Mouse (Mus musculus) CH12.LX (cell line): Measurements from ENCODE around the gene Lamp1. TPM values are rescaled to one million over a fixed set of nuclear protein-coding genes. Genes with fewer than 3 reads are reported as not detected.

ENCODE experiments used
- DNase-seq: peaks from one replicate; pipeline ENCODE4 v3.0.0-alpha.2; 2013; ENCODE audit errors: extremely low read depth
- H3K27ac ChIP-seq: 2 replicates; pipeline ENCODE4 v1.5.1; 2012; ENCODE audit warnings: low read depth, mild to moderate bottlenecking, control low read depth, moderate library complexity; ENCODE audit not compliant: insufficient read depth
- H3K27me3 ChIP-seq: replicated peaks from 2 replicates; pipeline ENCODE3; 2012; ENCODE audit warnings: inconsistent platforms
- H3K36me3 ChIP-seq, 2 experiments: replicated peaks in 1 of 2; 2 replicates each; pipeline versions ENCODE3 to v1.6.1; 2012; ENCODE audit warnings: inconsistent platforms in 1 of 2, low read length in 1 of 2, mild to moderate bottlenecking in 1 of 2, mixed read lengths in 1 of 2, moderate library complexity in 1 of 2; ENCODE audit not compliant: control insufficient read depth in 1 of 2, insufficient read depth in 1 of 2
- H3K4me1 ChIP-seq, 2 experiments: 2 replicates each; pipeline ENCODE4 v1.6.1; 2012; ENCODE audit warnings: inconsistent platforms in 1 of 2, moderate library complexity in 1 of 2; ENCODE audit not compliant: insufficient read depth in 2 of 2, control insufficient read depth in 1 of 2
- H3K4me2 ChIP-seq: 2 replicates; pipeline ENCODE4 v1.6.1; 2012; ENCODE audit warnings: low read depth, mild to moderate bottlenecking, control low read depth; ENCODE audit not compliant: poor library complexity, insufficient read depth, severe bottlenecking
- H3K4me3 ChIP-seq, 3 experiments: fragments of 150-350 bp in 1 of 3; sonication (generic) in 1 of 3; replicated peaks in 1 of 3; 2 replicates each; pipeline versions ENCODE3 to v1.5.1; 2011 to 2012; ENCODE audit warnings: low read depth in 2 of 3, low read length in 2 of 3, mild to moderate bottlenecking in 2 of 3, moderate library complexity in 2 of 3, control low read depth in 1 of 3, improper control_type of control experiment in 1 of 3, inconsistent platforms in 1 of 3, mixed read lengths in 1 of 3; ENCODE audit not compliant: poor library complexity in 1 of 3
- H3K79me2 ChIP-seq: replicated peaks from 2 replicates; pipeline ENCODE4 v1.6.1; 2012; ENCODE audit warnings: mild to moderate bottlenecking, moderate library complexity; ENCODE audit not compliant: control insufficient read depth, poor library complexity, insufficient read depth, severe bottlenecking; ENCODE audit errors: extremely low read depth
- H3K9ac ChIP-seq: 2 replicates; pipeline ENCODE4 v1.6.1; 2012; ENCODE audit warnings: low read depth, mild to moderate bottlenecking, control low read depth, moderate library complexity; ENCODE audit not compliant: insufficient read depth
- H3K9me3 ChIP-seq: replicated peaks from 2 replicates; pipeline ENCODE3; 2012; ENCODE audit warnings: low read length, inconsistent platforms, mixed read lengths
- BHLHE40 ChIP-seq: IDR thresholded peaks from 2 replicates; pipeline ENCODE4 v1.6.1; 2011; ENCODE audit warnings: mild to moderate bottlenecking, low read depth, low read length, improper control_type of control experiment
- CHD2 ChIP-seq: IDR thresholded peaks from 2 replicates; pipeline ENCODE4 v1.6.1; 2011; ENCODE audit warnings: low read length, improper control_type of control experiment
- CTCF ChIP-seq, 2 experiments: IDR thresholded peaks in 1 of 2; conservative IDR thresholded peaks in 1 of 2; 2 replicates each; pipeline ENCODE4 v1.5.1; 2011 to 2012; ENCODE audit warnings: low read depth in 2 of 2, low read length in 2 of 2, improper control_type of control experiment in 1 of 2, inconsistent platforms in 1 of 2, mild to moderate bottlenecking in 1 of 2, moderate library complexity in 1 of 2
- E2F4 ChIP-seq: IDR thresholded peaks from 2 replicates; pipeline ENCODE4 v1.6.1; 2011; ENCODE audit warnings: low read depth, low read length, improper control_type of control experiment; ENCODE audit not compliant: insufficient replicate concordance
- ELF1 ChIP-seq: IDR thresholded peaks from 2 replicates; pipeline ENCODE4 v1.6.1; 2014; ENCODE audit warnings: low read depth, mild to moderate bottlenecking, inconsistent platforms, low read length, improper control_type of control experiment
- EP300 ChIP-seq: IDR thresholded peaks from 2 replicates; pipeline ENCODE4 v1.6.1; 2011; ENCODE audit warnings: low read length, improper control_type of control experiment
- ETS1 ChIP-seq: conservative IDR thresholded peaks from 2 replicates; pipeline ENCODE4 v1.6.1; 2012; ENCODE audit warnings: low read depth, mild to moderate bottlenecking, inconsistent platforms, low read length, improper control_type of control experiment, moderate library complexity
- GABPA ChIP-seq: IDR thresholded peaks from 2 replicates; pipeline ENCODE4 v1.6.1; 2012; ENCODE audit warnings: low read depth, low read length, improper control_type of control experiment, inconsistent platforms; ENCODE audit not compliant: insufficient replicate concordance
- HCFC1 ChIP-seq: IDR thresholded peaks from 2 replicates; pipeline ENCODE4 v1.6.1; 2012; ENCODE audit warnings: low read depth, mild to moderate bottlenecking, inconsistent platforms, low read length, improper control_type of control experiment
- JUN ChIP-seq: IDR thresholded peaks from 2 replicates; pipeline ENCODE4 v1.6.1; 2011; ENCODE audit warnings: low read depth, mild to moderate bottlenecking, low read length, improper control_type of control experiment, moderate library complexity; ENCODE audit not compliant: insufficient read depth
- JUND ChIP-seq: conservative IDR thresholded peaks from 2 replicates; pipeline ENCODE4 v1.6.1; 2011; ENCODE audit warnings: low read depth, low read length, improper control_type of control experiment
- KAT2A ChIP-seq: IDR thresholded peaks from 2 replicates; pipeline ENCODE4 v1.6.1; 2012; ENCODE audit warnings: low read length, improper control_type of control experiment, inconsistent platforms; ENCODE audit not compliant: insufficient replicate concordance
- MAFK ChIP-seq: IDR thresholded peaks from 2 replicates; pipeline ENCODE4 v1.6.1; 2011; ENCODE audit warnings: low read length, improper control_type of control experiment; ENCODE audit not compliant: insufficient replicate concordance
- MAX ChIP-seq: IDR thresholded peaks from 2 replicates; pipeline ENCODE4 v1.6.1; 2011; ENCODE audit warnings: low read length, improper control_type of control experiment
- MAZ ChIP-seq: IDR thresholded peaks from 2 replicates; pipeline ENCODE4 v1.6.1; 2012; ENCODE audit warnings: low read depth, mild to moderate bottlenecking, inconsistent platforms, low read length, improper control_type of control experiment, moderate library complexity
- MXI1 ChIP-seq: IDR thresholded peaks from 2 replicates; pipeline ENCODE4 v1.6.1; 2011; ENCODE audit warnings: mild to moderate bottlenecking, low read depth, low read length, improper control_type of control experiment
- NELFE ChIP-seq: IDR thresholded peaks from 2 replicates; pipeline ENCODE4 v1.6.1; 2011; ENCODE audit warnings: low read depth, low read length, improper control_type of control experiment
- NRF1 ChIP-seq: IDR thresholded peaks from 2 replicates; pipeline ENCODE4 v1.6.1; 2014; ENCODE audit warnings: low read depth, mild to moderate bottlenecking, inconsistent platforms, low read length, improper control_type of control experiment, moderate library complexity
- SIN3A ChIP-seq: IDR thresholded peaks from 2 replicates; pipeline ENCODE4 v1.6.1; 2012; ENCODE audit warnings: low read length, improper control_type of control experiment, inconsistent platforms
- TCF12 ChIP-seq: IDR thresholded peaks from 2 replicates; pipeline ENCODE4 v1.6.1; 2014; ENCODE audit warnings: low read depth, mild to moderate bottlenecking, inconsistent platforms, low read length, improper control_type of control experiment
- UBTF ChIP-seq: IDR thresholded peaks from 2 replicates; pipeline ENCODE4 v1.6.1; 2012; ENCODE audit warnings: low read depth, mild to moderate bottlenecking, inconsistent platforms, low read length, improper control_type of control experiment, moderate library complexity
- USF2 ChIP-seq: conservative IDR thresholded peaks from 2 replicates; pipeline ENCODE4 v1.6.1; 2011; ENCODE audit warnings: low read depth, low read length, improper control_type of control experiment
- ZC3H11A ChIP-seq: IDR thresholded peaks from 2 replicates; pipeline ENCODE4 v1.6.1; 2012; ENCODE audit warnings: low read depth, mild to moderate bottlenecking, inconsistent platforms, low read length, improper control_type of control experiment
- ZKSCAN1 ChIP-seq: IDR thresholded peaks from 2 replicates; pipeline ENCODE4 v1.6.1; 2012; ENCODE audit warnings: low read depth, inconsistent platforms, low read length, improper control_type of control experiment, borderline replicate concordance
- dilution Hi-C: fragments of 300-500 bp; cut with MboI; formaldehyde crosslinking; loops from 2 replicates; pipeline ENCODE4 v1.14.3; 2020; ENCODE audit warnings: low sequenced_read_pairs; ENCODE audit not compliant: extremely low pct_unique_long_range_greater_than_20kb, extremely low pct_ligation_motif_present
- in situ Hi-C: fragments of 300-500 bp; cut with MboI; formaldehyde crosslinking; loops from 3 replicates; pipeline ENCODE4 v1.14.3; 2019; ENCODE audit warnings: low sequenced_read_pairs, low pct_ligation_motif_present, low pct_unique_long_range_greater_than_20kb, mixed read lengths
- polyA plus RNA-seq: library from polyadenylated mRNA; unstranded; fragments of >175 nt; gene quantifications from 2 replicates; pipeline ENCODE4 v1.2.1, GENCODE M21; 2012; ENCODE audit warnings: low read depth; ENCODE audit not compliant: insufficient read length
- total RNA-seq, 2 experiments: library from RNA; depleted of rRNA; stranded (reverse); fragments of 300-350 nt in 1 of 2; fragments of >200 nt in 1 of 2; gene quantifications; 2 replicates each; pipeline ENCODE4 v1.2.3; 2012 to 2014

The Lamp1 gene
- total and polyA plus RNA-seq, 3 experiments, result 56.7 to 69.4 (median 64.3) TPM

DNA sequence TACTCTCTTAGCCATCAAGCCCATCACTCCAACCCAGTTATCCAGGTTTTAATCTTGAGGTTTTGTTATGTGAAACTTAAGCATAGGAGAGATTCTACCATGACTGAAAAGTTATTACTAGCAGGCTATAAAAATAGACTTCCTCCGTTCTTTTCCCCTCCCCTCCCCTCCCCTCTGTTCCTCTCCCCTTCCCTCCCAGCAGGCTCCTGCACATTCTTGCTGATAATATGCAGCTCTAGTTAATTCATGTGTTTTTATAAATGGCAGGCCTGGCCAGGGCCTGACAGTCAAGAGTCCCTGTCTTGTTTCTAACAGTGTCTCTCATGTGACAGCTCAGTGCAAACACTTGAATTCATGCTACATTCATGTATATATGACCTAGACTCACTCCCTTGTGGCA, 11.5 kb downstream of the Lamp1 start:
- Histone ChIP-seq H3K36me3 (peaks cover 72 to 92% of the 10 kb centered on the region in 2 experiments), H3K27ac (no peak overlapping the region), H3K9me3 (no peaks in the 10 kb centered on the region), H3K27me3 (no peaks in the 10 kb centered on the region), H3K79me2 (no peaks in the 10 kb centered on the region), H3K4me1 (peaks cover 0 to 11% of the 10 kb centered on the region in 2 experiments; a peak in 2 of 4 replicates), H3K9ac (no peak overlapping the region), H3K4me2 (no peak overlapping the region), H3K4me3 (no peak overlapping the region)
- no peak for TF ChIP-seq E2F4
- no peak for TF ChIP-seq MAX
- TF ChIP-seq SIN3A, result no peak
- TF ChIP-seq ZC3H11A, result no peak
- TF ChIP-seq JUND, result no peak
- TF ChIP-seq GABPA, result no peak
- no peak for TF ChIP-seq ELF1
- dilution Hi-C loops (no loop called here), in situ Hi-C loops (no loop called here)
- DNase-seq, result no peak

DNA sequence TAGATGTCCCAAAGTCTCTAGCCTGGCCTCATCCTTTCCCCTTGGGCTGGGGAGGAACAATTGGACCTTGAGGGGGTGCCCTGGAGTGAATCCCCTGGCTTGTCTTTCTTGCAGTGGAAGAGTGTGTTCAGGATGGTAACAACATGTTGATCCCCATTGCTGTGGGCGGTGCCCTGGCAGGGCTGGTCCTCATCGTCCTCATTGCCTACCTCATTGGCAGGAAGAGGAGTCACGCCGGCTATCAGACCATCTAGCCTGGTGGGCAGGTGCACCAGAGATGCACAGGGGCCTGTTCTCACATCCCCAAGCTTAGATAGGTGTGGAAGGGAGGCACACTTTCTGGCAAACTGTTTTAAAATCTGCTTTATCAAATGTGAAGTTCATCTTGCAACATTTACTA, 15.3 kb downstream of the Lamp1 start:
- Histone ChIP-seq H3K9ac (no peak overlapping the region), H3K27me3 (no peaks in the 10 kb centered on the region), H3K9me3 (no peaks in the 10 kb centered on the region), H3K36me3 (peaks cover 63 to 75% of the 10 kb centered on the region in 2 experiments), H3K79me2 (no peaks in the 10 kb centered on the region), H3K4me1 (peaks cover 5 to 17% of the 10 kb centered on the region in 2 experiments), H3K27ac (no peak overlapping the region), H3K4me3 (no peak overlapping the region), H3K4me2 (no peak overlapping the region)
- DNase-seq, result no peak
- in situ Hi-C loops (no loop called here), dilution Hi-C loops (no loop called here)
- no peak for TF ChIP-seq CTCF (conservative IDR thresholded peaks at IDR 0.05 in 1 of 2, IDR thresholded peaks at IDR 0.05 in 1 of 2; ENCODE audit: low read depth in 2 of 2, low read length in 2 of 2)
- TF ChIP-seq NELFE, result no peak
- TF ChIP-seq E2F4, result no peak
- TF ChIP-seq UBTF, result no peak
- no peak for TF ChIP-seq USF2
- TF ChIP-seq HCFC1, result no peak
- no peak for TF ChIP-seq MAZ
- TF ChIP-seq MXI1, result no peak
- TF ChIP-seq EP300, result no peak
- no peak for TF ChIP-seq MAFK
- no peak for TF ChIP-seq ELF1

DNA sequence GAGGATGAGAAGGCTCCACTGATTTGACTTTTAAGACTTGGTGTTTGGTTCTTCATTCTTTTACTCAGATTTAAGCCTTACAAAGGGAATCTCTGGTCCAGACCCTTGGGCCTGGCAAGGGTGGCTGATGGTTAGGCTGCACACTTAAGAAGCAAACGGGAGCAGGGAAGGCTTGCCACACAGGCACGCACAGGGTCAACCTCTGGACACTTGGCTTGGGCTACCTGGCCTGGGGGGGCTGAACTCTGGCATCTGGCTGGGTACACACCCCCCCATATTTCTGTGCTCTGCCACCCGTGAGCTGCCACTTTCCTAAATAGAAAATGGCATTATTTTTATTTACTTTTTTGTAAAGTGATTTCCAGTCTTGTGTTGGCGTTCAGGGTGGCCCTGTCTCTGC, 15.8 kb downstream of the Lamp1 start:
- H3K79me2 ChIP-seq, result no peaks in the 10 kb centered on the region
- H3K36me3 ChIP-seq, result peaks cover 61 to 71% of the 10 kb centered on the region in 2 experiments
- H3K9ac ChIP-seq, result no peak overlapping the region
- in situ Hi-C loops, result no loop called here
- DNase-seq, result no peak
- H3K4me2 ChIP-seq, result no peak overlapping the region
- no peak overlapping the region for H3K4me3 ChIP-seq
- TF ChIP-seq TCF12 (no peak), NRF1 (no peak), ZKSCAN1 (no peak), CHD2 (no peak), HCFC1 (no peak), MAX (no peak), USF2 (no peak), JUND (no peak), BHLHE40 (no peak), MAFK (no peak), KAT2A (no peak), ETS1 (no peak), JUN (no peak)
- peaks cover 10 to 13% of the 10 kb centered on the region in 2 experiments for H3K4me1 ChIP-seq
- dilution Hi-C loops, result no loop called here
- H3K27ac ChIP-seq, result no peak overlapping the region
- no peaks in the 10 kb centered on the region for H3K27me3 ChIP-seq
- H3K9me3 ChIP-seq, result no peaks in the 10 kb centered on the region
